Comparison of ENCODE assay signal across 8 mouse cellular contexts in the genomic region with DNA sequence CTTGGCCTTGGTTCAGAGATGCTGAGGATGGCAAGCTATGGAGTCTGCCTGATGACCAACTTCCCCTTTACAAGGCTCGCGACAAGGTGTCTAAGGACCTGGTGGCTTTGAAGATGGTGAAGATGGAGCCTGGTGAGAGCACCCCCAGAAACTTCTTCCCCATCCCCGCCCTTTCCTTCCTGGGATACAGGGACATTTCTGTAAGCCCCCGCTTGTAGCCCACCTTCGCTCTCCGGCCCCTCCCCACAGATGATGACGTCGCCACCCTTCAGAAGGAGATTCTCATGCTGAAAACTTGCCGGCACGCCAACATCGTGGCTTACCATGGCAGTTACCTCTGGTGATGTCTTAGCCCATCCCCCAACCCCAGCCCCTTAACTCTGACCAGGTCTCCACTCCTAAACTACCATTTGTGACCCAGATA. TPM values are rescaled to one million over a fixed set of nuclear protein-coding genes. Genes with fewer than 3 reads are reported as not detected.
DNase-seq lines count a peak whose midpoint lies in the region; ATAC-seq and TF ChIP-seq lines count a peak whose summit lies in the region.

No protein-coding gene starts in this region.

- WGBS in forebrain, embryonic 11.5 days: 73% methylated on average over 11 of the region's 11 CpGs
- 69% methylated on average over 11 of the region's 11 CpGs for WGBS in forebrain, embryonic 16.5 days
- 9% methylated on average over 11 of the region's 11 CpGs for WGBS in spleen, adult 2 months
- WGBS in liver, embryonic 14.5 days (ENCODE audit: insufficient replicate concordance): 27% methylated on average over 11 of the region's 11 CpGs

- no peak for TF ChIP-seq EP300 in liver, embryonic 14.5 days (IDR thresholded peaks at IDR 0.05; ENCODE audit: low read depth)

- H3K4me3 ChIP-seq in forebrain, embryonic 11.5 days (ENCODE audit: low read depth, low read length): no peak overlapping the region
- H3K4me3 ChIP-seq in forebrain, embryonic 16.5 days (replicated peaks; ENCODE audit: low read length): no peak overlapping the region
- peak overlapping the region; percentile 77 for H3K4me3 ChIP-seq in spleen, adult 2 months (ENCODE audit: extremely low read depth, insufficient read depth, insufficient read length)
- H3K4me3 ChIP-seq in liver, embryonic 14.5 days (ENCODE audit: insufficient read depth in 1 of 2, low read depth in 2 of 2, low read length in 2 of 2): peak overlapping the region; percentile 90 to 94
- no peak overlapping the region for H3K4me3 ChIP-seq in left cerebral cortex, adult 2 months

- peaks cover 2% of the 10 kb centered on the region; the same call in 1 of the 2 replicates for H3K4me1 ChIP-seq in forebrain, embryonic 11.5 days (replicated peaks; ENCODE audit: control insufficient read depth, insufficient read depth, low read length)
- peaks cover 13% of the 10 kb centered on the region for H3K4me1 ChIP-seq in forebrain, embryonic 16.5 days (replicated peaks; ENCODE audit: control insufficient read depth, insufficient read depth, low read length)
- H3K4me1 ChIP-seq in spleen, adult 2 months (ENCODE audit: control insufficient read depth, insufficient read depth, insufficient read length): peaks cover 12% of the 10 kb centered on the region; the same call in 1 of the 2 replicates
- peaks cover 16 to 22% of the 10 kb centered on the region in 2 experiments for H3K4me1 ChIP-seq in liver, embryonic 14.5 days (replicated peaks; ENCODE audit: control insufficient read depth in 2 of 2, insufficient read depth in 2 of 2, low read length in 1 of 2)

- no peaks in the 10 kb centered on the region; the same call in 1 of the 2 replicates for H3K36me3 ChIP-seq in forebrain, embryonic 11.5 days (ENCODE audit: control insufficient read depth, insufficient read depth, low read length)
- no peaks in the 10 kb centered on the region; the same call in 1 of the 2 replicates for H3K36me3 ChIP-seq in forebrain, embryonic 16.5 days (ENCODE audit: control insufficient read depth, insufficient read depth)
- H3K36me3 ChIP-seq in spleen, adult 2 months (ENCODE audit: control insufficient read depth, insufficient read depth, low read length): peaks cover 24% of the 10 kb centered on the region
- H3K36me3 ChIP-seq in liver, embryonic 14.5 days (replicated peaks; ENCODE audit: control insufficient read depth, insufficient read depth, low read depth): peaks cover 16% of the 10 kb centered on the region

- ATAC-seq in forebrain, embryonic 11.5 days (replicated peaks; ENCODE audit: low FRiP score): no peak
- ATAC-seq in forebrain, embryonic 16.5 days: no peak
- no peak for ATAC-seq in liver, embryonic 14.5 days (ENCODE audit: insufficient read depth)

- intact Hi-C loops in left cerebral cortex, adult 2 months (cut with DNase I): no loop called here

- peak overlapping the region; percentile 68; the same call in 1 of the 2 replicates for H3K9ac ChIP-seq in forebrain, embryonic 11.5 days (ENCODE audit: low read length)
- no peak overlapping the region for H3K9ac ChIP-seq in forebrain, embryonic 16.5 days (replicated peaks; ENCODE audit: low read depth, low read length)
- peak overlapping the region; percentile 81 for H3K9ac ChIP-seq in liver, embryonic 14.5 days (replicated peaks)

- no peak overlapping the region for H3K4me2 ChIP-seq in forebrain, embryonic 11.5 days (ENCODE audit: low read depth, low read length, severe bottlenecking)
- H3K4me2 ChIP-seq in forebrain, embryonic 16.5 days (ENCODE audit: low read length): no peak overlapping the region
- H3K4me2 ChIP-seq in liver, embryonic 14.5 days (ENCODE audit: low read depth): peak overlapping the region; percentile 68

- no peak for TF ChIP-seq POLR2A in spleen, adult 2 months (IDR thresholded peaks at IDR 0.05; ENCODE audit: low read depth, low read length)

- no peaks in the 10 kb centered on the region for H3K27me3 ChIP-seq in forebrain, embryonic 11.5 days (ENCODE audit: control insufficient read depth, insufficient read depth, low read length)
- H3K27me3 ChIP-seq in forebrain, embryonic 16.5 days (replicated peaks; ENCODE audit: control insufficient read depth, insufficient read depth, low read length): no peaks in the 10 kb centered on the region
- H3K27me3 ChIP-seq in spleen, adult 2 months (ENCODE audit: control insufficient read depth, insufficient read depth, low read length): no peaks in the 10 kb centered on the region
- H3K27me3 ChIP-seq in liver, embryonic 14.5 days (ENCODE audit: control insufficient read depth, insufficient read depth, low read length): no peaks in the 10 kb centered on the region

- no peak overlapping the region for H3K27ac ChIP-seq in forebrain, embryonic 11.5 days (ENCODE audit: low read depth, low read length)
- no peak overlapping the region for H3K27ac ChIP-seq in forebrain, embryonic 16.5 days (ENCODE audit: low read length)
- H3K27ac ChIP-seq in spleen, adult 2 months (ENCODE audit: insufficient read depth, low read length): peak overlapping the region; percentile 95
- H3K27ac ChIP-seq in liver, embryonic 14.5 days: peak overlapping the region; percentile 82
- no peak overlapping the region for H3K27ac ChIP-seq in left cerebral cortex, adult 2 months

- no peaks in the 10 kb centered on the region for H3K9me3 ChIP-seq in forebrain, embryonic 11.5 days (ENCODE audit: control insufficient read depth, low read length)
- no peaks in the 10 kb centered on the region for H3K9me3 ChIP-seq in forebrain, embryonic 16.5 days (ENCODE audit: control insufficient read depth, low read length)
- no peaks in the 10 kb centered on the region for H3K9me3 ChIP-seq in liver, embryonic 14.5 days (ENCODE audit: control insufficient read depth, low read length)

- no peak for DNase-seq in forebrain, embryonic 11.5 days (ENCODE audit: low spot score)
- DNase-seq in spleen, adult 2 months (ENCODE audit: low read depth in 1 of 2, low spot score in 2 of 2): peak; percentile 41 to 54
- no peak for DNase-seq in spleen, postnatal 4 days (ENCODE audit: low spot score in 2 of 2)
- no peak for DNase-seq in liver, embryonic 14.5 days (ENCODE audit: low read depth in 3 of 3, low spot score in 3 of 3)
- peak; percentile 77 for DNase-seq in thymus, postnatal 4 days
- DNase-seq in left cerebral cortex, adult 2 months (ENCODE audit: extremely low spot score in 1 of 2, low spot score in 2 of 2): no peak
- DNase-seq in frontal cortex, adult 2 months (ENCODE audit: extremely low spot score in 1 of 2, low spot score in 1 of 2): no peak

- TF ChIP-seq CTCF in spleen, adult 2 months (IDR thresholded peaks at IDR 0.05; ENCODE audit: extremely low read depth, insufficient read depth, insufficient read length, insufficient replicate concordance): no peak
- no peak for TF ChIP-seq CTCF in liver, embryonic 14.5 days (IDR thresholded peaks at IDR 0.05; ENCODE audit: low read depth)
- TF ChIP-seq CTCF in left cerebral cortex, adult 2 months (IDR thresholded peaks at IDR 0.05): no peak

RNA-seq across cellular contexts. Expression of gene Map4k1, which starts 1.3 kb away (rescaled TPM):
- 5.9 and 6.4 TPM in 2 replicates for polyA plus RNA-seq in forebrain, embryonic 11.5 days (2014; fragmentation: Nextera tagmentation; extraction: Ambion mirVana)
- 6.7 and 10.0 TPM in 2 replicates for polyA plus RNA-seq in forebrain, embryonic 16.5 days (2015; fragmentation: Nextera tagmentation; extraction: Ambion mirVana)
- 174 and 236 TPM in 2 replicates for polyA plus RNA-seq in spleen, adult 2 months (2012; rRNA removed)
- 16.7 and 17.3 TPM in 2 replicates for polyA plus RNA-seq in liver, embryonic 14.5 days (2012; rRNA removed)
- 24.9 and 27.4 TPM in 2 replicates for polyA plus RNA-seq in liver, embryonic 14.5 days (2014; fragmentation: Nextera tagmentation; extraction: Ambion mirVana)
- total RNA-seq in left cerebral cortex, adult 2 months (2021): 1 to 10 TPM; 1.8 to 2.3 TPM
- polyA plus RNA-seq in frontal cortex, adult 2 months (2012; rRNA removed): 3.1 and 3.8 TPM in 2 replicates

RNA-seq across cellular contexts. Expression of gene Eif3k, which starts 1.5 kb away (rescaled TPM):
- 341 and 343 TPM in 2 replicates for polyA plus RNA-seq in forebrain, embryonic 11.5 days (2014; fragmentation: Nextera tagmentation; extraction: Ambion mirVana)
- polyA plus RNA-seq in forebrain, embryonic 16.5 days (2015; fragmentation: Nextera tagmentation; extraction: Ambion mirVana): 296 and 297 TPM in 2 replicates
- polyA plus RNA-seq in spleen, adult 2 months (2012; rRNA removed): 218 and 234 TPM in 2 replicates
- 281 and 283 TPM in 2 replicates for polyA plus RNA-seq in liver, embryonic 14.5 days (2012; rRNA removed)
- 283 and 288 TPM in 2 replicates for polyA plus RNA-seq in liver, embryonic 14.5 days (2014; fragmentation: Nextera tagmentation; extraction: Ambion mirVana)
- 100 to 1,000 TPM; 179 to 192 TPM for total RNA-seq in left cerebral cortex, adult 2 months (2021)
- 311 and 352 TPM in 2 replicates for polyA plus RNA-seq in frontal cortex, adult 2 months (2012; rRNA removed)

RNA-seq across cellular contexts. Expression of gene Actn4, which starts 21.0 kb away (rescaled TPM):
- polyA plus RNA-seq in forebrain, embryonic 11.5 days (2014; fragmentation: Nextera tagmentation; extraction: Ambion mirVana): 182 and 199 TPM in 2 replicates
- 150 and 155 TPM in 2 replicates for polyA plus RNA-seq in forebrain, embryonic 16.5 days (2015; fragmentation: Nextera tagmentation; extraction: Ambion mirVana)
- 156 and 192 TPM in 2 replicates for polyA plus RNA-seq in spleen, adult 2 months (2012; rRNA removed)
- polyA plus RNA-seq in liver, embryonic 14.5 days (2012; rRNA removed): 80.4 and 86.2 TPM in 2 replicates
- polyA plus RNA-seq in liver, embryonic 14.5 days (2014; fragmentation: Nextera tagmentation; extraction: Ambion mirVana): 94.5 and 105 TPM in 2 replicates
- total RNA-seq in left cerebral cortex, adult 2 months (2021): 100 to 1,000 TPM; 196 to 199 TPM
- 214 and 220 TPM in 2 replicates for polyA plus RNA-seq in frontal cortex, adult 2 months (2012; rRNA removed)

Comparison
In these comparisons a context has a peak if more than half of its experiments do, and no peak if none do; other contexts are left out.
1. DNase-seq: peak in spleen, adult 2 months (2 of 2) and thymus, postnatal 4 days (single experiment); none in forebrain, embryonic 11.5 days (single experiment), spleen, postnatal 4 days (0 of 2), liver, embryonic 14.5 days (0 of 3), left cerebral cortex, adult 2 months (0 of 2) and frontal cortex, adult 2 months (0 of 2).
2. H3K27ac ChIP-seq: peak in spleen, adult 2 months (single experiment) and liver, embryonic 14.5 days (single experiment); none in forebrain, embryonic 11.5 days (single experiment), forebrain, embryonic 16.5 days (single experiment) and left cerebral cortex, adult 2 months (single experiment).
3. H3K4me3 ChIP-seq: peak in spleen, adult 2 months (single experiment) and liver, embryonic 14.5 days (2 of 2); none in forebrain, embryonic 11.5 days (single experiment), forebrain, embryonic 16.5 days (single experiment) and left cerebral cortex, adult 2 months (single experiment).